Comparison of ENCODE assay signal across 23 mouse cellular contexts in the genomic region with DNA sequence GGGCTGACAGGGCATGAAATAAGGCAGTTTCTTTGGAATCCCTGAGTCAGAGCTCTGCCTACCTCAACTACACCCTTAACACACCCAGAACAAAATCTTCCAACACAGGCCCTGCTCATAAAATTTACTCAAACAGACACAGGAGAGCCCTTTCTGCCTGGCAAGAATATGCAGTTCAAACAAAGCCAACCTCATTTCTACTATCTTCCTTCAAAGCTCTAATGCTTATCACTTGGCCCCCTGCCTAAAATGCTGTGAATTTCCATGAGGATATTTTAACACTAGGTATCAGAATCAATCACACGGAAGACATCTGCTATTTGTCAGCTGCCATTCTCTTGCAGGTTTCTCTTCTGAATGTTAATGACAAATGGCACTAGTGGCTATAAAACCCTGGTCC.
DNase-seq lines count a peak whose midpoint lies in the region; ATAC-seq lines count a peak whose summit lies in the region.
"Had no signal": no experiment of that assay in that cellular context is flagged by ENCODE, and none has a peak within 500 bp of the region (broad histone marks: within the 10 kb centered on the region; RNA-seq: fewer than 3 reads in every experiment).

No protein-coding gene starts in this region.

- no peak overlapping the region for H3K27ac ChIP-seq in forebrain, embryonic 14.5 days (ENCODE audit: low read depth, low read length)
- no peak overlapping the region for H3K27ac ChIP-seq in forebrain, embryonic 10.5 days
- H3K27ac ChIP-seq in heart, embryonic 12.5 days (ENCODE audit: poor library complexity, severe bottlenecking), result no peak overlapping the region
- no peak overlapping the region for H3K27ac ChIP-seq in heart, embryonic 11.5 days (ENCODE audit: low read depth, low read length)
- peak overlapping the region; percentile 1 to 12; a peak in 1 of 4 replicates for H3K27ac ChIP-seq in heart, embryonic 14.5 days (replicated peaks in 1 of 2; ENCODE audit: control insufficient read depth in 1 of 2, insufficient read depth in 1 of 2, low read depth in 2 of 2, low read length in 2 of 2)
- H3K27ac ChIP-seq: embryonic facial prominence, embryonic 13.5 days; limb, embryonic 15.5 days; liver, embryonic 15.5 days; neural tube, embryonic 15.5 days; stomach, embryonic 15.5 days had no signal

- ATAC-seq in forebrain, embryonic 14.5 days, result no peak
- ATAC-seq in heart, embryonic 12.5 days (ENCODE audit: insufficient number of reproducible peaks, low FRiP score), result no peak
- ATAC-seq in heart, embryonic 11.5 days (replicated peaks; ENCODE audit: insufficient number of reproducible peaks, low FRiP score, low TSS enrichment), result no peak
- no peak for ATAC-seq in heart, embryonic 14.5 days (ENCODE audit: insufficient number of reproducible peaks, insufficient read depth, low FRiP score, low read depth)
- 0 out of 2 replicates have a peak, but pooled peaks have one; percentile 4 for ATAC-seq in megakaryocyte progenitor cell, adult 5-6 weeks (replicated peaks; ENCODE audit: poor library complexity)
- ATAC-seq: lung, postnatal 0 days; midbrain, embryonic 16.5 days had no signal

- DNase-seq in forebrain, embryonic 14.5 days (ENCODE audit: low spot score), result peak; percentile 51
- no peak for DNase-seq in forebrain, embryonic 10.5 days (ENCODE audit: extremely low spot score, low spot score)
- no peak for DNase-seq in embryo, embryonic 11 days
- no peak for DNase-seq in layer of hippocampus, postnatal 36 days
- DNase-seq: cerebellum, adult 2 months; gastrocnemius, postnatal 25 days; kidney, adult 11 months; right cerebral cortex, postnatal 14 days; thymus, adult 18-20 months; thymus, postnatal 4 days had no signal

- no peaks in the 10 kb centered on the region for H3K9me3 ChIP-seq in forebrain, embryonic 14.5 days (replicated peaks; ENCODE audit: control insufficient read depth, low read length)
- no peaks in the 10 kb centered on the region for H3K9me3 ChIP-seq in forebrain, embryonic 10.5 days
- no peaks in the 10 kb centered on the region for H3K9me3 ChIP-seq in heart, embryonic 12.5 days (replicated peaks)
- no peaks in the 10 kb centered on the region for H3K9me3 ChIP-seq in heart, embryonic 11.5 days (replicated peaks; ENCODE audit: control insufficient read depth, low read length)
- H3K9me3 ChIP-seq in heart, embryonic 14.5 days (ENCODE audit: control insufficient read depth, low read length), result no peaks in the 10 kb centered on the region
- H3K9me3 ChIP-seq: embryonic facial prominence, embryonic 13.5 days; limb, embryonic 15.5 days; liver, embryonic 15.5 days; neural tube, embryonic 15.5 days; stomach, embryonic 15.5 days had no signal

- H3K27me3 ChIP-seq in forebrain, embryonic 14.5 days (replicated peaks; ENCODE audit: control insufficient read depth, insufficient read depth, low read length), result no peaks in the 10 kb centered on the region
- H3K27me3 ChIP-seq in forebrain, embryonic 10.5 days (ENCODE audit: poor library complexity, severe bottlenecking), result no peaks in the 10 kb centered on the region
- no peaks in the 10 kb centered on the region for H3K27me3 ChIP-seq in heart, embryonic 12.5 days (replicated peaks)
- no peaks in the 10 kb centered on the region for H3K27me3 ChIP-seq in heart, embryonic 11.5 days (ENCODE audit: control insufficient read depth, insufficient read depth, low read length)
- no peaks in the 10 kb centered on the region for H3K27me3 ChIP-seq in heart, embryonic 14.5 days (ENCODE audit: control insufficient read depth, insufficient read depth, low read length)
- H3K27me3 ChIP-seq: CH12.LX; embryonic facial prominence, embryonic 13.5 days; limb, embryonic 15.5 days; liver, embryonic 15.5 days; megakaryocyte, embryonic 14.5 days; neural tube, embryonic 15.5 days; stomach, embryonic 15.5 days had no signal

- no peak overlapping the region for H3K4me3 ChIP-seq in forebrain, embryonic 14.5 days (ENCODE audit: low read depth, low read length)
- H3K4me3 ChIP-seq in forebrain, embryonic 10.5 days, result no peak overlapping the region
- no peak overlapping the region for H3K4me3 ChIP-seq in heart, embryonic 12.5 days
- H3K4me3 ChIP-seq in heart, embryonic 11.5 days (ENCODE audit: low read depth, low read length), result no peak overlapping the region
- H3K4me3 ChIP-seq in heart, embryonic 14.5 days (ENCODE audit: control insufficient read depth in 1 of 2, insufficient read depth in 1 of 2, low read depth in 1 of 2, low read length in 2 of 2), result no peak overlapping the region
- H3K4me3 ChIP-seq: embryonic facial prominence, embryonic 13.5 days; limb, embryonic 15.5 days; liver, embryonic 15.5 days; megakaryocyte, embryonic 14.5 days; neural tube, embryonic 15.5 days; stomach, embryonic 15.5 days had no signal

- no peak overlapping the region for H3K4me2 ChIP-seq in forebrain, embryonic 14.5 days (ENCODE audit: low read length)
- peak overlapping the region; percentile 5; the same call in 1 of the 2 replicates for H3K4me2 ChIP-seq in heart, embryonic 12.5 days
- no peak overlapping the region for H3K4me2 ChIP-seq in heart, embryonic 11.5 days
- H3K4me2 ChIP-seq in heart, embryonic 14.5 days (ENCODE audit: low read length), result no peak overlapping the region
- H3K4me2 ChIP-seq: embryonic facial prominence, embryonic 13.5 days; limb, embryonic 15.5 days; liver, embryonic 15.5 days; neural tube, embryonic 15.5 days; stomach, embryonic 15.5 days had no signal

- no peaks in the 10 kb centered on the region for H3K4me1 ChIP-seq in forebrain, embryonic 14.5 days (ENCODE audit: control insufficient read depth, insufficient read depth, low read length)
- no peaks in the 10 kb centered on the region for H3K4me1 ChIP-seq in forebrain, embryonic 10.5 days
- peaks cover 10% of the 10 kb centered on the region for H3K4me1 ChIP-seq in heart, embryonic 12.5 days (replicated peaks)
- peaks cover 4% of the 10 kb centered on the region for H3K4me1 ChIP-seq in heart, embryonic 11.5 days (ENCODE audit: control insufficient read depth, insufficient read depth, low read length)
- H3K4me1 ChIP-seq in heart, embryonic 14.5 days (ENCODE audit: control insufficient read depth in 2 of 2, insufficient read depth in 2 of 2, low read length in 2 of 2), result peaks cover 2 to 13% of the 10 kb centered on the region in 2 experiments
- H3K4me1 ChIP-seq: embryonic facial prominence, embryonic 13.5 days; limb, embryonic 15.5 days; liver, embryonic 15.5 days; neural tube, embryonic 15.5 days; stomach, embryonic 15.5 days had no signal

- no peak overlapping the region for H3K9ac ChIP-seq in forebrain, embryonic 14.5 days (ENCODE audit: low read length)
- H3K9ac ChIP-seq in heart, embryonic 12.5 days, result no peak overlapping the region
- H3K9ac ChIP-seq in heart, embryonic 11.5 days (ENCODE audit: low read depth, low read length), result no peak overlapping the region
- H3K9ac ChIP-seq in heart, embryonic 14.5 days (ENCODE audit: low read length), result no peak overlapping the region
- H3K9ac ChIP-seq: embryonic facial prominence, embryonic 13.5 days; limb, embryonic 15.5 days; liver, embryonic 15.5 days; neural tube, embryonic 15.5 days; stomach, embryonic 15.5 days had no signal

- WGBS in forebrain, embryonic 14.5 days, result 73% methylated on average over 1 of the region's 1 CpGs
- 89% methylated on average over 1 of the region's 1 CpGs for WGBS in forebrain, embryonic 10.5 days
- WGBS in heart, embryonic 12.5 days, result 20% methylated on average over 1 of the region's 1 CpGs
- 14% methylated on average over 1 of the region's 1 CpGs for WGBS in heart, embryonic 11.5 days (ENCODE audit: insufficient replicate concordance)
- 5% methylated on average over 1 of the region's 1 CpGs for WGBS in heart, embryonic 14.5 days

- H3K36me3 ChIP-seq in forebrain, embryonic 14.5 days (ENCODE audit: control insufficient read depth, insufficient read depth, low read length), result no peaks in the 10 kb centered on the region
- no peaks in the 10 kb centered on the region for H3K36me3 ChIP-seq in forebrain, embryonic 10.5 days (replicated peaks)
- H3K36me3 ChIP-seq in heart, embryonic 12.5 days, result no peaks in the 10 kb centered on the region
- no peaks in the 10 kb centered on the region for H3K36me3 ChIP-seq in heart, embryonic 11.5 days (ENCODE audit: control insufficient read depth, insufficient read depth, low read length)
- H3K36me3 ChIP-seq in heart, embryonic 14.5 days (ENCODE audit: control insufficient read depth, insufficient read depth, low read length), result no peaks in the 10 kb centered on the region
- H3K36me3 ChIP-seq: embryonic facial prominence, embryonic 13.5 days; limb, embryonic 15.5 days; liver, embryonic 15.5 days; neural tube, embryonic 15.5 days; stomach, embryonic 15.5 days had no signal

Comparison
In these comparisons a context has a peak if more than half of its experiments do, and no peak if none do; other contexts are left out.
1. H3K27ac ChIP-seq: peak in heart, embryonic 14.5 days (2 of 2); none in forebrain, embryonic 14.5 days (single experiment), forebrain, embryonic 10.5 days (single experiment), heart, embryonic 12.5 days (single experiment) and heart, embryonic 11.5 days (single experiment).